Mouse (Mus musculus): ENCODE results near the gene Pygl. TPM values are rescaled to one million over a fixed set of nuclear protein-coding genes. Genes with fewer than 3 reads are reported as not detected.

Pygl gene
- 32.8 and 42.5 TPM in 2 replicates for polyA plus RNA-seq (2015; fragmentation: Nextera tagmentation; extraction: Ambion mirVana)

DNA sequence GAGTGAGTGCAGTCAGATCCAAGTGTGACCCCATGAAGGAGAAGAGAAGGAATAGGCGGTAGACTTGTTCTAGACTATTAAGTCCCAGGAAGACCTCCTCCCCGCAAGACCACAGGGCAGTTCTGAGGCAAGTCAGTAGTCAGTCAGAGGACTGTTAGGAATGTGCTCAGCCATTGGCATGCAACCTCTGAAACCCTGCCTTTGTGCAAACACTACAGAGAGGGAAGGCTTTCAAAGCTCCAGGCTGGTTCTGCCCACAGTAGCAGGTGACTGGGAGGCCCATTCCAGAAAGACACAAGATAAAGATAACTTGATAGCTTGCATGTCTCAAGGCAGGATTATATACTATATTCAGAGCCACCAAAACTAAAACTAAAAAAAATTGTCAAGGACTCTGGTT, at the start of gene Pygl:
TSS of gene Pygl (minus strand) at position 195 of the 400 bp plus-strand sequence.
- peak within 1 kb of the TSS; percentile 19; the same call in 1 of the 2 replicates for H3K9ac ChIP-seq
- WGBS (ENCODE audit: insufficient replicate concordance), result 67% methylated on average over 2 of the region's 2 CpGs
- peak within 1 kb of the TSS; percentile 29 for H3K27ac ChIP-seq
- H3K27me3 ChIP-seq, result no peaks in the 10 kb centered on the region
- no peak for DNase-seq
- no peaks in the 10 kb centered on the region for H3K36me3 ChIP-seq
- H3K4me2 ChIP-seq, result no peak within 1 kb of the TSS
- H3K4me3 ChIP-seq (replicated peaks), result no peak within 1 kb of the TSS
- H3K9me3 ChIP-seq (replicated peaks), result no peaks in the 10 kb centered on the region
- H3K4me1 ChIP-seq (replicated peaks), result peaks cover 68% of the 10 kb centered on the region
- ATAC-seq (ENCODE audit: low read depth), result no peak

DNA sequence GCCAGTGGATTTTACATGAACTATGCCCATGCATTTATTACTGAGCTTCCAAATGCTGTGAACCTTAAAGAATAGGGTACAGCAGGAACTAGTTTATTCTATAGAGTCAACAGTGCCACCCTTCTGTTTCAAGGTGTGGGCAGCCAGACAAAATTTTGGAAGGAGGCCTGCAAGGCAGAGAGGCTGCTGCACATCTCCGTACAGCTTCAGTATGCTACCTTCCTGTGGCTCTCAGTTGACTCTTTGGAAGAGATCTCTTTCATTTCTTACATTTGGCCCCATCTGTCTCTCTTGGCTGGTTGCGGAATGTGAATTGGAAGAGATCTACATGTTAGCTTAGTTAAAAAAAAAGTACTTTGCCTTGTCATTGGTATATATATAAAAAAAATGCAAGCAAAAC, 49.6 kb upstream of the Pygl start:
- Histone ChIP-seq H3K4me1 (replicated peaks) (0 out of 2 replicates have a peak, but pooled peaks cover 4% of the 10 kb centered on the region), H3K9ac (no peak overlapping the region), H3K36me3 (no peaks in the 10 kb centered on the region), H3K4me2 (no peak overlapping the region), H3K27ac (no peak overlapping the region), H3K9me3 (replicated peaks) (no peaks in the 10 kb centered on the region), H3K4me3 (replicated peaks) (no peak overlapping the region), H3K27me3 (no peaks in the 10 kb centered on the region)
- ATAC-seq (ENCODE audit: low read depth) (no peak), DNase-seq (no peak)
- 75% methylated on average over 2 of the region's 2 CpGs for WGBS (ENCODE audit: insufficient replicate concordance)

DNA sequence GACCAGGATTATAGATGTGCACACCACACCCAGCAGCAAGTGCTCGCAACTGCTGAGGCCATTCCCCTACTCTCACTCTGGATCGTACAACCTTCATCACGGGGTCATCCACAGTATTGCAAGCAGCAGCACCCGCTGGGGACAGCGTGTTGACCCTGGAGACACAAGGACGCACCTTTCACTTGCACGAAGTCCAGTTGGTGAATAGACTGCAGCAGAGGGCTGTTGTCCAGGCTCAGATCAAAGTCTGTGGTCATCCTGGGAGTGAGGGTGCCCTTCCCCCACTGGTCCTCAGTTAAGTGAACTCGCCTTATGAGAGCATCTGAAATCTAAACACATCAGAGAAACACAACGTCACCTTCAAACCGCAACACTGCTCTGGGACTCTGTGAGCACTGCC, 49.1 kb upstream of the Pygl start:
- no peaks in the 10 kb centered on the region for H3K9me3 ChIP-seq (replicated peaks)
- no peaks in the 10 kb centered on the region for H3K36me3 ChIP-seq
- no peak overlapping the region for H3K4me2 ChIP-seq
- 68% methylated on average over 10 of the region's 10 CpGs for WGBS (ENCODE audit: insufficient replicate concordance)
- no peak overlapping the region for H3K9ac ChIP-seq
- H3K27ac ChIP-seq, result no peak overlapping the region
- no peaks in the 10 kb centered on the region for H3K27me3 ChIP-seq
- H3K4me3 ChIP-seq (replicated peaks), result no peak overlapping the region
- no peak for ATAC-seq (ENCODE audit: low read depth)
- no peak for DNase-seq
- H3K4me1 ChIP-seq (replicated peaks), result 0 out of 2 replicates have a peak, but pooled peaks cover 4% of the 10 kb centered on the region

DNA sequence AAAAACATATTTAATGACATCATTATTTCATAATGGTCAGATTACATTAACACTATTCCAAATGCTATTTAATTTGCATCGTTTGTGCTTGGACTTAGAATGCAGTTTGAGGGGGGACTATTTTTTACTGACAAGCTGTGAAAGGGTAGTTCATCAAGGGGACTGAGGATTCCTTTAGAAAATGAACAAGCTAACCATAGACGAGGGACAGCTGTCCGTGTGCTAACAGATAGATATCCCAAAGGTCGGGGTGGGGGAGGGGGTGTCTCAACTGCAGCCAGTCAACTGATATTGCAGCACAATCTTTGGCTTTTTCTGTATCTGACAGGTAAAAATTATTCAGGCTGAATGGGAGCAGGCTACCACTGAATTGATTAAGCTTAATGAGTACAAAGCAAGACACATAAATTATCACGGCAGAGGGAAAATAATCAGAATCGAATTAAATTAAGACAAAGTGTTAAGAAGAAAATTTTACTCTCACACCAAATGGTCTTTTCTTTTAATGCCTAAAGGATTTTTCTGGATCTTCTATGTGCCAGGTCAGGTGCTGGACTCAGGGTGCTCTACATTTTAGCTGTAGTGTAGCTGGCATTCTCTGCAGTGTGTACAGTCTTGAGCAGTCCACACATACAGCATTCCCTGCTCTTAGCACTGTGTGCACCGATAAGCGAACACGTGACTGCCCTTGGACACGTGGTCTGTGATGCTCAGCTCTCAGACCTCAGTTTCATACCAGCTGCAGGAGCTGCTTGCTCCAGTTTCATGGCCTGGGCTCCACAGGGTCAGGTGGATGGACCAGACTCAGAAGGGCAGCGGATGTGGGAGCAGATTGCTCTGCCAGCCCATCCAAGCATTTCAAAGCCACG, 46.0 kb upstream of the Pygl start:
- Histone ChIP-seq H3K27ac (no peak overlapping the region), H3K36me3 (no peaks in the 10 kb centered on the region), H3K9me3 (replicated peaks) (no peaks in the 10 kb centered on the region), H3K27me3 (no peaks in the 10 kb centered on the region), H3K4me2 (no peak overlapping the region), H3K4me1 (replicated peaks) (0 out of 2 replicates have a peak, but pooled peaks cover 4% of the 10 kb centered on the region), H3K9ac (no peak overlapping the region), H3K4me3 (replicated peaks) (no peak overlapping the region)
- no peak for DNase-seq
- ATAC-seq (ENCODE audit: low read depth), result no peak
- WGBS (ENCODE audit: insufficient replicate concordance), result 56% methylated on average over 12 of the region's 12 CpGs

DNA sequence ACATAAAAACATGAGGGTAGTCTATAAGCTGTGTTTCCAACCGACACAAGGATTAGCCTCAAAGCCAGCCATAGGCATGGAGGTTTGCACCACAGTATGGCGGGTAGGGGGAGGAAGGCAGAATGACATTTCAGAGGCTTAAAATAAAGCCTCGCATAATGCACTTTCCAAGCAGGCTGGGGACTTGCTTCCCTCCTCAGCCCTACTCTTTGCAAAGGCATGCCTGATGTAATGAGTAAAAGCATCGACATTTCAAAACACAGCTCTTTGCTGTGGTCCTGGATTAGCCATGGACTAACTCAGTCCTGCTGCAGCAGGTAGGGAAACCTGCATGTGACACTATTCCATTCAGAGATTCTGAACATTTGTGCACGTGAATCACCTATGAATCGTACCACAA, 38.4 kb upstream of the Pygl start:
- ATAC-seq (ENCODE audit: low read depth), result no peak
- Histone ChIP-seq H3K4me2 (no peak overlapping the region), H3K27me3 (no peaks in the 10 kb centered on the region), H3K36me3 (no peaks in the 10 kb centered on the region), H3K4me3 (replicated peaks) (no peak overlapping the region), H3K4me1 (replicated peaks) (peaks cover 12% of the 10 kb centered on the region), H3K27ac (no peak overlapping the region), H3K9me3 (replicated peaks) (no peaks in the 10 kb centered on the region), H3K9ac (no peak overlapping the region)
- DNase-seq, result no peak
- WGBS (ENCODE audit: insufficient replicate concordance), result 58% methylated on average over 6 of the region's 6 CpGs

DNA sequence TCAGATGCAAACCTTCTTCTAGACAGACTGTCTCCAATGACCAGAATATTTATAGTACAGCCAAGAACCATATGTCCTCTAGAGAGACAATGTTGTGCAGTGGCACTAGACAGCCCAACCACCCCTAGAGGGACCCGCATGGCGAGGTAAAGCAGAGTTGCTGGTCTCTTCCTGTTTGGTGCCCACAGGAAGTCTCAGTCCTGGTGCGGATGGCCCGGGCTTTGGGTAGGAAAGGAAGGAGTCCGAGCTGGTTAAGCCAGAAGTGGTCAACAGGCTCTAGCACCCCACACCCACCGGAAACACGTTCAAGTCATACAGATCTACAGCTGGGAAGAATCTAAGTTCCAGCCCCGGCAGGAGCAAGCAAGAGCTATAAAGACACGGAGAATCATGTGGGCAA, 36.0 kb upstream of the Pygl start:
- Histone ChIP-seq H3K27me3 (no peaks in the 10 kb centered on the region), H3K27ac (peak overlapping the region; percentile 13; the same call in 1 of the 2 replicates), H3K36me3 (no peaks in the 10 kb centered on the region), H3K4me1 (replicated peaks) (peaks cover 12% of the 10 kb centered on the region), H3K9me3 (replicated peaks) (no peaks in the 10 kb centered on the region), H3K4me3 (replicated peaks) (no peak overlapping the region), H3K9ac (no peak overlapping the region), H3K4me2 (no peak overlapping the region)
- WGBS (ENCODE audit: insufficient replicate concordance), result 36% methylated on average over 9 of the region's 9 CpGs
- no peak for DNase-seq
- ATAC-seq (ENCODE audit: low read depth), result no peak

DNA sequence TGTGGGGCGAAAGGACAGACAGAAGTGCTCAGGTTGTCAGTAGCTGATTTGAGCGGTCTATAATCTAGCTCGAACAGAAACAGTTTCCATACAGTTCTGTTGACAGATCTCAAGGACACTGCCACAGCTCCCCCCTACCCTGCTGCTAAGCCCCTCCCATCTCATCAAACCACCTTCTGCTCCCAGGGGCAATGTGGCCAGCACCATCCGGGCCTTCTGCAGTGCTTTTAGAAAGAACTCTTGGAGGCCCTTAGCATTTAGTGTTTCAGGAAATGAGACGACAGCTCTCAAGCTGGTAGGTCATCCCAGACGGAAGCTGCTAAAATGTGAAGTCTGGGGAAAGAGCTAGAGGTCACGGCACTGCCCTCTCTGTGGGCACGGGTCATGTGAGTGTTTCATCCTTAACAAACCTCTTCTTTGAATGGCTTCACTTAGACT, 35.2 kb upstream of the Pygl start:
- H3K4me1 ChIP-seq (replicated peaks), result peaks cover 12% of the 10 kb centered on the region
- H3K9ac ChIP-seq, result no peak overlapping the region
- H3K9me3 ChIP-seq (replicated peaks), result no peaks in the 10 kb centered on the region
- H3K4me3 ChIP-seq (replicated peaks), result no peak overlapping the region
- no peak overlapping the region for H3K4me2 ChIP-seq
- DNase-seq (no peak), ATAC-seq (ENCODE audit: low read depth) (no peak)
- no peak overlapping the region for H3K27ac ChIP-seq
- 15% methylated on average over 8 of the region's 8 CpGs for WGBS (ENCODE audit: insufficient replicate concordance)
- H3K36me3 ChIP-seq, result no peaks in the 10 kb centered on the region
- H3K27me3 ChIP-seq, result no peaks in the 10 kb centered on the region

DNA sequence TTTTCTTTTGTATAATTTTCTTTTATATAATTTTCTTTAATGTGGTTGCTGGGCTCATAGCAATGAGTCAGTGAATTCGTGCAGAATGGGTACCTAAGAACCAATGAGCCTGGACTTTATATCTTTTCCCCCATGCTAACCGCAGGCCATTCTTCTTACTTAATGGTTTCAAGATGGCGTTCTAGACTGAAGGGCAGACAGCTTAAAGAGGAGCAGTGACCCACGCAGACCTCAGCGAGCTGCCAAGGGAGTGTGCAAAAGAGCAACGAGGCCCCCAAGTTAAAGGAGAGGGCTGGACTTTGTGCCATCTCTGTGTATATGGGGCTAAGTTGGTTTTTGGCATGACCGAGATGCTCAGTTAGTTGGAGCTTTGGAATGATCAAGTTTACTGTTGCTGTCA, 32.4 kb upstream of the Pygl start:
- WGBS (ENCODE audit: insufficient replicate concordance), result 72% methylated on average over 7 of the region's 7 CpGs

DNA sequence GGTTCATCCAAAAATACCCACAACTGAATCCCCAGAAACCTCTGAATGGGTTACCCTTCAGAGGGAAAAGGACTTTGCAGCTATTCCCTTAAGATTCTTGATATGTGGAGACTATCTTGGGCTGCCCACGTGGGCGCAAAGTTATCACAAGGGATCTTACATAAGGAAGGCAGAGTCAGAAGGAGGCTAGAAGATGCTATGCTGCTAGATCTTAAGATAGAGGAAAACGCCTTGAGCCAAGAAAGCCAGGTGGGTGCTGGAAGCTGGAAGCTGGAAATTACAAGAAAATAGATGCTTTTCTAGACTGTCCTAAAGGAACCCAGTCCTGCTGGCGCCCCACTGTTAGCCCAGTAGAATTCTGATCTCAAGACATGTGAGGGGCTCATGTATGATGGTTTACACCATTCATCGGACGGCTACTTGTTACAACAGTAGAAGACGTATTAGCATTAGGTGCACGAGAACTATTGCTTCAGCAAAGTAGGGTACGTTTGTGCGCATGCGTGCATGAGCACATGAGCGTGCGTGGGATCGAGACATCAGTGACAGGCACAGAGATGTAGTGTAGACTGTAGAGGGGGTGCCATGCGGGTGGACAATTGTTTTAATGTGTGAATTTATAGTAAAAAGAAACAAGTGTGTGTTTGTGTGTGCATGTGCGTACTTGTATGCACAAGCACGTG, 31.1 kb upstream of the Pygl start:
- 81% methylated on average over 17 of the region's 17 CpGs for WGBS (ENCODE audit: insufficient replicate concordance)
- ATAC-seq (ENCODE audit: low read depth), result no peak
- Histone ChIP-seq H3K36me3 (no peaks in the 10 kb centered on the region), H3K9ac (no peak overlapping the region), H3K4me3 (replicated peaks) (no peak overlapping the region), H3K4me1 (replicated peaks) (peaks cover 9% of the 10 kb centered on the region), H3K9me3 (replicated peaks) (no peaks in the 10 kb centered on the region), H3K4me2 (no peak overlapping the region), H3K27me3 (no peaks in the 10 kb centered on the region), H3K27ac (no peak overlapping the region)
- DNase-seq, result no peak

More for the DNA sequence above, 32.4 kb upstream of the Pygl start:
- H3K27ac ChIP-seq, result no peak overlapping the region
- no peak overlapping the region for H3K9ac ChIP-seq
- no peak for ATAC-seq (ENCODE audit: low read depth)
- H3K4me1 ChIP-seq (replicated peaks), result peaks cover 12% of the 10 kb centered on the region
- no peaks in the 10 kb centered on the region for H3K9me3 ChIP-seq (replicated peaks)
- DNase-seq, result no peak
- no peaks in the 10 kb centered on the region for H3K27me3 ChIP-seq
- no peaks in the 10 kb centered on the region for H3K36me3 ChIP-seq
- H3K4me3 ChIP-seq (replicated peaks), result no peak overlapping the region
- no peak overlapping the region for H3K4me2 ChIP-seq

DNA sequence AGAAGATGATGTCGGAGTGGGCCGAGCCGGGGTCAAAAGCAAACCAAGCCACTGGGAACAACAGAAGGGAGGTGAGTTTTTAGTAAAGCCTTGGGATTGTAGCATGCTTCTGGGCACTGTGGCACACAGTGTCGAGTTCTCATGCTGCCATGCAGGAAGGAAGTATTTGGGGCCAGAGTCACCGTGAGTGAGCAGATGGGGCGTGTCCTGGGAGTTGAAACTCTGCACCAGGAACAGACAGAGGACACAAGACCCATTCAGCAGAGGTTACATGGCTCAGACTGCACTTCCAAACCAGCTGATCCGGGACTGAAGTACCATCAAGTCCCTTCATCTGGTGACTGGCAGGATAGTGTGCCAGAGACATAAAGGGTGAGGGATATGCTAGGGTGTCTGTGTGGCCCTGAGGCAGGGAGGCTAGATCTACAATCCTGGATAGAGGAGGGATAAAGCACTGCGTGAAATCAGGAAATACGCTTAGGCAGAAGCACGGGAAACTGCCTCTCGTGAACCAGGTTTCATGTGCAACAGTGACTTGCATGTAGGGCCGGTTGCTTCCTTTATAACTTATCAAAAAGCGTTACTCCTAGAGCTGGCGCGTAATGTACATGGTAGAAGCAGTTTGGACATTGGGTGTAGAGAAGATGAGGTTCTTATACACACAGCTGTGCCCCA, 20.1 kb upstream of the Pygl start:
- Histone ChIP-seq H3K4me2 (no peak overlapping the region), H3K27me3 (no peaks in the 10 kb centered on the region), H3K36me3 (no peaks in the 10 kb centered on the region), H3K4me1 (replicated peaks) (no peaks in the 10 kb centered on the region; the same call in 1 of the 2 replicates), H3K27ac (no peak overlapping the region), H3K9ac (no peak overlapping the region), H3K9me3 (replicated peaks) (no peaks in the 10 kb centered on the region), H3K4me3 (replicated peaks) (no peak overlapping the region)
- 52% methylated on average over 15 of the region's 15 CpGs for WGBS (ENCODE audit: insufficient replicate concordance)
- DNase-seq (no peak), ATAC-seq (ENCODE audit: low read depth) (no peak)

DNA sequence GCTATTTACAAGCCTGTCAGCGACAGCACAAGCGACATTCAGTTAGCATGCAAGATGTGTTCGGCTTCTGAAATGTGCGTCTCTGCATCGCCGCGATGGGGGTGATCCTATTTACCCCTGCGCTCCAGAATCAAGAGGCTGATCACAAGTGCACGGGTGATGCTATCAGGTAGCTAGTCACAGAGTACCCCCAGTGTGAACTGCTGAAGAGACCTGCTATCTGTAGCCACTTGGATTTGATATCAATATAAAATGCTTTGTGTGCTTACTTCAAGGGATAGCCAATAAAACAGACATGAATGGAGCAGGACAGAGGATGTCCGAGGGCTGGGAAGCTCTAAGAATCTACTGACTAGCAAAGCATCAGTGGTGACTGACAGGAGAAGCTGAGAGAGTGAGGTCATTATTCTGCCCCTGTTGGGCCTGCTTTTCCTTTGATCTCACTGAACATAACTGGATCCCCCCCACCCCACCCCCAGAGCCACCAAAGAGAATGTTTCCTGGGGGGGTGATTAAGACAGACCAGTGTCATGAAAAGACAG, 18.4 kb upstream of the Pygl start:
- Histone ChIP-seq H3K4me2 (no peak overlapping the region), H3K27me3 (no peaks in the 10 kb centered on the region), H3K9ac (no peak overlapping the region), H3K9me3 (replicated peaks) (no peaks in the 10 kb centered on the region), H3K4me1 (replicated peaks) (no peaks in the 10 kb centered on the region; the same call in 1 of the 2 replicates), H3K4me3 (replicated peaks) (no peak overlapping the region), H3K36me3 (no peaks in the 10 kb centered on the region), H3K27ac (no peak overlapping the region)
- ATAC-seq (ENCODE audit: low read depth) (no peak), DNase-seq (no peak)
- 85% methylated on average over 10 of the region's 10 CpGs for WGBS (ENCODE audit: insufficient replicate concordance)
